Mouse (Mus musculus) frontal cortex, adult (tissue): ENCODE measurements around the gene Taok2.
A peak's percentile ranks its signal among the peaks of the same experiment; 100 is the strongest.

Experiments used
- ATAC-seq: cut with Nextera tagmentation; 2 replicates; pipeline ENCODE4 v1.9.2; 2017; ENCODE audit warnings: mild to moderate bottlenecking, moderate library complexity, mixed read lengths; ENCODE audit not compliant: low TSS enrichment

Gene Taok2

DNA sequence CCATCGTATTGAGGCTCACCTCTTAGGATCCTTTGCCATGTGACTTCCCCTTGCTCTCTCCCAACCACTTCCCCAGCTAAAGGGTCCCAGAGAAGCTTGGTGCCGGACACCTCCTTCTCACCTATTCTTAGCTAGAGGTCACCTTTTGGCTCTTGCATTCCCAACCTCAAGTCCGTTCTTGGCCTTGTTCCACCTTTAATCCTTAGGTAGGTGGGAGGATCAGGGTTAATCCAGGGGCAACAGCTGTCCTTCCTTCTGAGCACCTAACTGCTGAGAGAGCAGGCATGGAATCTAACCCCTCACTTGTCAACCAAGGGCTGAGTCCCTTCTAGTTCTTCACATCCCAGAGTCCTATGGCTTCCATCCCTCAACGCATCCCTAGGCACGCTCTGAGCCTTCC lies 58.6 kb downstream of the Taok2 start:
- no peak for ATAC-seq

DNA sequence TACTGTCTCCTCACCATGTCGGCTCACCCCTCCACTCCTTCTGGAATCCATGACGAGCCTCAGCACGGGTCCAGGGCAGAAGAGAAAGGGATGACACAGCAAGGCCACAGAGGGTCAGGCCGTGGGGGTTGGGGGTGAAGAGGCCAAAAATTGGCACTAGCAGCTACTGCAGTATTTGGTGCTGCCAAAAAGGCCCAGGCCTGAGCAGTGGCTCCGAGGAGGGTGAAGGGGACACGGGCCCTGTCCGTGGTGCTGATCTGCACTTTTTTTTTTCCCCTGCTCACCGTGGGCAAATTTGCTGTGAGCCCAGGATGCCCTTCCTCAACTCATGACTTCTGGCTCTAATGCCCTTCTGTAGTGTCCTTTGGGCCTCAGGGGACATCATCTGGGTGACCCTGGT lies 59.1 kb downstream of the Taok2 start:
- ATAC-seq, result no peak

DNA sequence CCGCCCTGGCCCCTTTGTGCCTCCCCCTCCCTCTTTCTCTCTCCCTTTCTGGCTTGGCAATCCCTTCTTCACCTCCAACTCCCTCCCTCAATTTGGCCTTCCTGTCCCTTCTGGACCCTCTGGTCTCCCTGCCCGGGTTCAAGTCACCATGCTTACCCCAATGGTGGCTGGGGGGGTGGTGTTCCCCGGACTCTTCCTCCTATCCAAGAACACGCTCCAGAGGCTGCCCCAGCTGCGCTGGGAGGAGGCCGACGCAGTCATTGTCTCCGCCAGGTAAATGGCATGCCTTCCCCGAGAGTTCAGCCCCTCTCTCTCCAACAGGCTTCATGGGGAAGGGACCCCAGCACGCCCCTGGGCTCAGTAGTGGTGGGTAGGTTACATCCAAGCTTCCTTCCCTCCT lies 60.6 kb downstream of the Taok2 start:
- no peak for ATAC-seq

DNA sequence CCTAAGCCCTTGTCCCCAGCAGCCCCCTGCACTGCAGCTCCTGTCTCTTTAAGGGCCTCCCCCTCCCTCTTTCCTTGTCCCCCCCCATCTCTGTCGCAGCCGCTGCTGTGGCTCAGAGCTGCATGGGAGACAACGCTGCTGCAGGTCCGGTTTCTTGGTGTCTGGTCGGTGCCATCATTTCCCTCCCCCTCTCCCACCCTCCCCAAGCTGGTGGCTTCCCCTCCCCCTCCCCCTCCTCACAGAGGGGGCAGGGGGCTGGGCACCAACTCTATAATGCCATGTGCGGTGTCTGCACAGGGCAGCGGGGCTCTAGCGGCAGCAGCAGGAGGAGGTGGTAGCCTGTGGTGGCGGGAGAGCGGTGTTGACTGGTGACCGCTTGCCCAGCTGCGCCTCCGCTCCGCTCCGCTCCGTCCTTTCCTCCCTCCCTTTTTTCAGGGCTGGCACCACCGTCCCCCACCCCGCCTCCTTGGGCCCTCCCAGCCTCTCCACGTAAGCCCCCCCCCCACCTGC lies 61.2 kb downstream of the Taok2 start:
- ATAC-seq, result peak; percentile 20; the same call in 1 of the 2 replicates

DNA sequence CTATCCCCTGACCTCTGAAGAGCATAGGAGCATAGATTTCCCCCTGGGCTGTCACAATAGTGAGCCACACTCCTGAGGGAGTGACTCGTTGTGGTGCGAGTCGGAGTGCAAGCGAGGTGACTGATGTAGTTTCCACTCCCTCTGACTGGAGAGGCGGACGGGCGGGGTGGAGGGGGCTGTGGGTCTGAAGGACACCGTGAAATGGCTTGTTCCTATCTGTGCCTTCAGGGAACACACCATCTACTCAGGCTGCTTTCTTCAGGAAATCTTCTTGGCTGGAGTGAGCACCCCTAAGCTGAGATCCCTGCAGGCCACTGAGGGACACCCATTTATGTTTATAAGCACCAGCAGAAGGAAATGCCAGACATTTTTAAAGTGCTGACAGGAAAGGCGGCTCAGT lies 61.8 kb downstream of the Taok2 start:
- ATAC-seq, result peak; percentile 52; the same call in 1 of the 2 replicates

DNA sequence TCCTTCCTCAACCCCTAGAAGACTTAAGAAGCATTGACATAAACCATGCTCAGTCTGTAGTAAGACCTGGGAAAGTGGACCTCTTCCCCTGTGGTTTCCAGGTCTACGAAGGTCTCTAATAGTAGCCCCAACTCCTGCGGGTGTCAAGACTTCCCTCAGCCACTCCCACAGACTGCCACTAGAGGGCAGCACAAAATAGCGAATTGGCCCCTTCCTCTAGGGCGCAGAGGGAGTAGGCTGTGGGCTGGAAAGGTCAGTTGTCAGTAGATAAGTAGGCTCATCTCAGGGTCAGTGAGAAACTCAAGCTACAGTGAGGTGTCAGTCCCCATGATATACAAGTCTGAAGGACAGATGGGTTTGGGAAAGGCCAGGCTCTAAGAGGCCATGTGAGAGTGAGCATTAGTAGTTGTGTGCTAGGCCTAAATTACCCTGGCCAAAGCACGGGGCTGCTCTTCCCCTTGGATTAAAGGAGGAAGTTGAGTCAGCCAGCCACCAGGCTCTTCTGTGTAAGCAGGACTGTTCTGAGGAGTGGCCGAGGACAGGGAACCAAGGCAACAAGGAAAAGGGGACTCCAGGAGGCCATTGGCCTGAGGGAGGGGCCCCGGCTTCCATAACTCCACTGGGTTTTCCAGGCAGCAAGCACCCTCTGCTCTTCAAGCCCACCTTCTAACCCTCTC lies 62.5 kb downstream of the Taok2 start:
- peak; percentile 39; the same call in 1 of the 2 replicates for ATAC-seq

DNA sequence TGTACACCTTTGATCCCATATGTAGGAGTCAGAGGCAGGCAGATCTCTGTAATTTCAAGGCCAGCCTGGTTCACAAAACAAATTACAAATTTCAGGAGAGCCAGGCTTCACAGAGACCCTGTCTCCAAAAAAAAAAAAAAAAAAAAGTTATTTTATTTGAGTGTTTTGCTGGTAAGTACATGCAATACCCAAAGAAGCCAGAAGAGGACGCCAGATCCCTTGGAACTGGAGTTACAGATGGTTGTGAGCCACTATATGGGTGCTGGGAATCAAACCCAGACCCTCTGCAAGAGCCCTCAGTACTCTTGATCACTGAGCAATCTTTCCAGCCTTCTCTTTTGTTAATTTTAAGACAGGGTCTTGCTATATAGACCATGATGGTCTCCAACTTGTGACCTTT lies 65.7 kb downstream of the Taok2 start:
- no peak for ATAC-seq

DNA sequence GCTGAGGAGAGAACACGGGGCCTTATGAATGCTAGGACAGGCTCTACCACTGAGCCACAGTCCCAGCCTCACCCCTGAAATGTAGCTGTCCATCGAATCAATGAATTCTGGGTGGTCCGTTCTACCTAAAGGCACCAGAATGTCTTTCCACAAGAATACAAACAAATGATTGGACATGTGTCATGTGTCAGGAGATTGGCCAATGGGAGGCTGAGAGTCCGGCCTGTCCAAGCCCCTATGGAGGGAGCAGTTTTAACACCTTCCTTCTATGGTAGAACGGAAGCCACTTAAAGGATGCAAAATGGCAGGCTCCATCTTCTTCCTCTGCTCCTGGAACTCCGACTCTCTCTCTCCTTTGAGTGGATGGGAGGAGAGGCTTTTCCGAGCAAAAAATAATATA lies 66.9 kb downstream of the Taok2 start:
- ATAC-seq, result no peak

DNA sequence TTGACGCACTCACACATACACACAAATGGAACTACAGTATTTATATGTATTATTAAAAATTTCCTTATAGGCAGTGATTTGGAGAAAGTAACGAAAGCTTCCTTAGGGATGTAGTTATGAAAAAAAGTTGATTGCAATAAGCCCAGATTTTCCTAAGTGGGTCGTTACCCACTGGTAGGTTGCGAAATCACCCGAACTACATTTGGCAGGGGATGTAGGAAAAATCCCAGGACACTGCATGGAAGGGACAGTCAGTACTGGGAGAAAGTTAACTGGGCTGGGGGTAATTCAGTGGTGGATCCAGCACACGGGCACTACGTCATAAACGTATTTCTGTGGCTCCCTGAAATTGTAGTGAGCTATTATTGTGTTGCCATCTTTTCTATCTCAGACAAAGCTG lies 68.0 kb downstream of the Taok2 start:
- no peak for ATAC-seq

DNA sequence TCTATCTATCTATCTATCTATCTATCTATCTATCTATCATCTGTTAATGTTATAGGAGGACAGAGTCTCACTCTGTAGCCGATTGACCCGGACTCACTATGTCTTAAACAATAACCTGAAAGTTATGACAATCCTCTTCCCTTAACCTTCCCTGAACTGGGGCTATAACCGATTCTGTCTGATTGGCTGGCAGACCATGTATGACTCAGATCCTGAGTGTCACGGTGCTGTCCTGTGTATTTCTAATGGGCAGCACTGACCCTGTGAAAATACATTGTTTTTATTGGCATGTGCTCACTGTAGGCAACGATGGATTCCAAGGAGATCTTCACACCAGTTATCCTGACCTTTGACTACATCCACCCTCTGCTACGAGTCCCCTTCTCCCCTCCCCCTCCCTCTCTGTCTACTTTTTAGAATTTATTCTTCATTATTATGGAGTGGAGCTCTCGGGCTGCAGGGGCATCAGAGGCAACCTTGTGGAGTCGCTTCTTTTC lies 68.7 kb downstream of the Taok2 start:
- no peak for ATAC-seq
